Mouse (Mus musculus) retina, postnatal 1 day (tissue): ENCODE data around the gene Ergic2.

ENCODE experiments used
- DNase-seq: peaks from one replicate; pipeline ENCODE4 v3.0.0-alpha.2; 2012

Gene Ergic2

DNA sequence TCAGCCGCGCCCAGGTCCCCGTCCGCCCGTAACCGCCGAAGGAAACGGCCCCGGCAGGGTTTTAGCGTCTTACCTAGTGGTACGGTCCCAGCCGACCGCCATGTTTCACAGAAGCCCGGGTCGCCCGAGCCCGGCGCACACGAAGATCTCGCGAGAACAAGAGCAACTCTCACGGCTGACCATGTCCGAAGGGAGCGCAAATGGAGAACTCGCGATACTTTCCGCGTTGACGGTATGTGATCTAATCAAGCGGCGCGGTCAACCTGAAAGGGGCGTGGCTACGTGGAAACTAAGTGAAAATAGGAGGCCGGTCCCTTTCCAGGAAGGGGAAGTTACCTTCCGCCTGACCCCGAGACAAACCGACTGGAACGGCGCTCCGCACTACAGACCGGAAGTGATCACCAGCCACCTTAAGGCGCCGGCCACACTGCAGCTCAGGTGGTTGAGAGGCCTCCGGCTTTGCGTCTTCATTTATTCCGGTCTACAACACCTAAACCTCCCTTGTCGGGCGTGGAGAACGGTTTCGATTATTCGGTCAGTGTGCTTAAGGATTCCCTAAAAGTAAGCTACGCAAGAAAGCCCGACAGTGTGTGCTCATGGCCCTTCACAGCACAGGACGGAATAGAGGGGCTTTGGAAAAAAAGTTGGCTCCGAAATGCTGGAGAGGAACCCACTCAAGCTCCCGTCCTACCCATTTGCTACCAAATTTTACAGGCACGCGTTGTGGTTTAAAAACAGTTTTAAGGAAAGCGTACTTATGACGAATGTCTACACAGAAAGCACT, at the start of gene Ergic2:
TSS of gene Ergic2 (minus strand) at position 478 of the 784 bp plus-strand sequence.
- DNase-seq, result peak; percentile 100

DNA sequence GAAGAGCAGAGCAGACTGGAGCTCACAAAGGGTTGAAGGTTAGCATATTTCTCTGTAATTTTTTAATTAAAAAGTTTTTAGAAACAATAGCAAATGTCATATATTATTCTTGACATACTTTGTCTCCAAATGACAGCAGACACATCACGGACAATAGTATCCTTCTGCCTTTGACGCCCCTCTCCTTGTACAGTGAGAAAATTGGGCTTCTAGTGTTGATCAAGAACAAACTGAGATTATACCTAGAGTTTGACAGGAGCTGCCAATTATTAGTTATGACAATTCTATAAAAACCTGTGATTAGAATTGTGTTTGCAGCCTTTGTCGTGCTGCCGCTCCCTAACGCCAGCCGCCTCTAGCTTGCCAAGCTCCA, 48.5 kb upstream of the Ergic2 start:
- no peak for DNase-seq

DNA sequence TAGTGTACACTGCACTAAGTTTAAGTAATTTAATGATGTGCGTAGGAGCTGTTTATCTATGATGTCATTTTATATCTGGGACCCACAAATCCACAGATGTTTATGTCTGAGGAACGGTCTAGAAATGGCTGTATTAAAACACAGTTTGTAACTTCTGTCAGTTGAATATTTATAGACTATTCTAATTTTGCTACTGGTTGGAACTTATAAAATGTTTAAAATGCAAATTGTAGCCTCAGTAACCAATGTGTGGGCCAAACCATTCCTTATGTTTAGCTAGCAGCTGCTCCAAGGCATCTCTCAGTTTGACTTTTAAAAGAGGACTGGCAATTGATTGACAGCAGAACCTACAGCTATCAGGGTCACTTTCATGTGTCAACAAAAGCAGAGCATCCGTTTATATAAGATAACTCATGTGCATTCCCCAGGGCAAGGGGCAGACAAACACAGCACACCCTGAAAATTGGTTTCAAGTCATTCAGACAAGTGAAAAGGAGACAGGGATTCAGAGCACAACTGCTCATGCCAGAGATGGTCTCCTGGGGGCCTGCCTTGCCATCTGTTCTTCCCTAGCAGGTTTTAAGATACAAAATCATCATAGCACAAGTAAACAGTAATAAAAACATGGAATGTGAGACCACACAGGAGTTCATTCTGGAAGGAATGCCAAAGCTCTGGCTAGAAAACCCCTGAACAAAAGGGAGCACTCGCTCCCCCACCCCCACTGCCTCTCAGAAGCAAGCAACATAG, 48.0 kb upstream of the Ergic2 start:
- DNase-seq, result peak; percentile 45

GRCm38 (mm10) chr6:148259074-148259473, 46.9 kb upstream of the Ergic2 start:
- no peak for DNase-seq

GRCm38 (mm10) chr6:148257805-148258204, 45.6 kb upstream of the Ergic2 start:
- DNase-seq, result no peak

- DNase-seq, result no peak
These were observed 43.9 kb upstream of the Ergic2 start for GRCm38 (mm10) chr6:148256109-148256508.

GRCm38 (mm10) chr6:148255395-148256053, 43.4 kb upstream of the Ergic2 start:
- no peak for DNase-seq

DNA sequence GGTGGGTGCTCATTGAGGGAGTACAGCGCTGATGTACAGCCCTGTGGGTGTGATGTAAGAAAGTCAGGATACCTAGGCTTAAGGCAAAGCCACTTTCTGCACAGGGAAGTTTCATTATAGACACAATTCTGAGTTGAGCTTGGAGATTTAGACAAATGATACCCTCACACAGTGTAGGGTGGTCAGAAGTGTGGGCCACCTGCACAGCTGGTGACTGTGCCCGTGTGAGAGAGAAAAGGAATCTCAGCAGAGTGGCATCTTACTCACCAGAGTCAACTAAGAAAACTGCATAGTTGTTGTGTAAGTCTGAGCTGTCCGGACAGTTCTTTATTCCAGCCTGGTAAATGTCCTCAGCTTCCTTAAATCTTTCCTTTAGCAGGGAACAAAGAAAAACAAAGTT, 37.0 kb upstream of the Ergic2 start:
- DNase-seq, result no peak

DNA sequence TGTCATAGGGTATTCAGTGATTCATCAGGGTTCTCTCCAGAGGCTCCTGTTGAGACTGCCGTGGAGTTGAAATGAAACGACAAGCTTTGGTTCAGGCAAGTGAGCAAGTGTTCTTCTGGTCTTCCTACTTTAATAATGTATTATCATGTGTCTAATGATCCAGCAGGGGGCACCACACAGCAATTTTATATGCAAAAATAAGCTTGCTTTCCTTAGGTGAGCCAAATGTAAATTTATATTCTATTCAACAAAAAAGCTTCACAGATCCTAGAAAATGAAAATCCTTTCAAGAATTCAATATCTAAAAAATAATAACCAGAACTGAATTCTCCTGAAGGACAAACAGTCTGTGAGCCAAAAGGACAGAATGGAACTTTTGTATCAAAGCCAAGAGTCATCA, 36.5 kb upstream of the Ergic2 start:
- DNase-seq, result peak; percentile 71

GRCm38 (mm10) chr6:148246544-148246943, 34.4 kb upstream of the Ergic2 start:
- DNase-seq, result no peak

- DNase-seq, result no peak
These were observed 32.7 kb upstream of the Ergic2 start for GRCm38 (mm10) chr6:148244836-148245235.

GRCm38 (mm10) chr6:148242304-148242703, 30.1 kb upstream of the Ergic2 start:
- no peak for DNase-seq

DNA sequence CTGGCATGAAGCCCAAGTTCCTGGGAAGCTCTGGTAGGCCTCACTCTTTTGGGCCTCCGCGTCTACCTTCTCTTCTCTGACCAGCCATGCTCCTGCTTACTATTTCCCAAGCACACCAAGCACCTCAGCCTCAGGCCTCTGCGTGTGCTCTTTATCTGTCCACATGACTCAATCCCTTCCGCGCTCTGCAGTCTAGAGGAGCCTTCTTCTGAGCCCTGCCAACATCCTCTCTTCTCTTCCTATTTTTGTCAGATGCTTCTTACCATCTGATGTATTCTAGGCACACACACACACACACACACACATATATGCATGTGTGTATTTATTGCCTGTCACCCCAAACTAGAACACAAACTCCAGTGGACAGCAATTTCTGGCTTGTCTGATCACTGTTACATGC, 29.5 kb upstream of the Ergic2 start:
- no peak for DNase-seq

GRCm38 (mm10) chr6:148239311-148239710, 27.1 kb upstream of the Ergic2 start:
- DNase-seq, result no peak

GRCm38 (mm10) chr6:148237453-148237852, 25.3 kb upstream of the Ergic2 start:
- DNase-seq, result no peak

- DNase-seq, result no peak
These were observed 22.1 kb upstream of the Ergic2 start for GRCm38 (mm10) chr6:148234105-148234828.

- no peak for DNase-seq
These were observed 15.4 kb upstream of the Ergic2 start for GRCm38 (mm10) chr6:148227542-148227941.

DNA sequence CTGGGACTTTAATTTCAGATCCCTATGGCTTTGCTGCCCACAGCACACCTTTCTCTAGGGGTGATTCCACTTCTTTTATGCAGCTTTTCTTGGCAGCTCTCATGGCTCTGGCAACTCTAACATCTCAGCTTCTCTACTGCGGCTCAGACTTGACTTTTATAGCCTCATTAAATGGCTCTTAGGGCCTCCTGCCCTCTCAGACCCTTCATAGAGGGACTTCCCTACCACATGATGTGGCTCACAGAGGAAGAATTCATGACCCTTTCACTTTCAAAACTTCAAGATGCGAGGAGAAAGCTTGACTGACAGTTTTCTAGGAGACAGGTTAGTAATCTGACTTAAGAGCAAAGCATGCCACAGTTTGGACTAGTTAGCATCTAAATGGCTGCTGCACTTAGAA, 10.5 kb upstream of the Ergic2 start:
- no peak for DNase-seq

GRCm38 (mm10) chr6:148218235-148219076, 6.3 kb upstream of the Ergic2 start:
- DNase-seq, result no peak

GRCm38 (mm10) chr6:148216752-148217151, 4.6 kb upstream of the Ergic2 start:
- no peak for DNase-seq

GRCm38 (mm10) chr6:148214765-148215164, 2.6 kb upstream of the Ergic2 start:
- DNase-seq, result peak; percentile 76

DNA sequence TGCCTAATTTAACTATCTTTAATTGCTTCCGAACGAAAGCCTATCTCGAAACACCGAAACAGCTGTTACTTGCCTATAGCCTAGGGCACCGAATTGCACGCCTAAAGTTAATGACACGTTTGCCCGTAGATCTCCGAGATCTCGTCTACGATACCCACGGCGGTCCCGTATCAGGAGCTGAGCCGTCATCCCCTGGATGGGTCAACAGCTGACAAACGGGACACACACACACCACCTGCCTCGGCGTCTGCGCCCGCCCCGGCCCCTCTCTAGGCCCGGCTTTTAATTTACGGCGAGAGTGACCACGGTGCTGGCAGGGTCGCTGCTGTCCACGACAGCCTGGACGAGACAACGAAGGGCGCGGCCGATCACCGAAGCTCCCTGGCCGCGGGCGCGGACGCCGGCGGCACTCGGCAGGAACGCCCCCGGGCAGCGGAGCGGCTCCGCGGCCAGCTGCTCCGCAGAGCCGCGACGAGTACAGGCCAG, 740 bp downstream of the Ergic2 start:
- DNase-seq, result no peak
